Mouse (Mus musculus): ENCODE data around the gene Ifi27l2b.
"Not testable (repeated sequence)": the region's sequence is repeated elsewhere in the genome, so short reads cannot be mapped to it uniquely, and the experiment has no call there.

Ifi27l2b gene

GRCm38 (mm10) chr12:103457140-103457539 lies at the start of gene Ifi27l2b:
Ifi27l2b (minus strand) TSS chr12:103457223.
- DNase-seq, result no peak

GRCm38 (mm10) chr12:103504402-103504801 lies 47.4 kb upstream of the Ifi27l2b start:
- DNase-seq, result no peak

- no peak for DNase-seq
Measured at GRCm38 (mm10) chr12:103503300-103503699, 46.3 kb upstream of the Ifi27l2b start.

- DNase-seq, result no peak
Measured at GRCm38 (mm10) chr12:103499261-103499660, 42.2 kb upstream of the Ifi27l2b start.

- no peak for DNase-seq
Measured at GRCm38 (mm10) chr12:103498768-103499167, 41.7 kb upstream of the Ifi27l2b start.

GRCm38 (mm10) chr12:103494486-103494885 lies 37.5 kb upstream of the Ifi27l2b start:
- DNase-seq, result peak; percentile 53 to 73

GRCm38 (mm10) chr12:103492767-103493166 lies 35.7 kb upstream of the Ifi27l2b start:
- peak; percentile 67 to 88 for DNase-seq

- no peak for DNase-seq
Measured at GRCm38 (mm10) chr12:103491091-103491730, 34.2 kb upstream of the Ifi27l2b start.

- no peak for DNase-seq
Measured at GRCm38 (mm10) chr12:103487750-103488149, 30.7 kb upstream of the Ifi27l2b start.

GRCm38 (mm10) chr12:103487276-103487675 lies 30.3 kb upstream of the Ifi27l2b start:
- DNase-seq, result no peak

- DNase-seq, result no peak
Measured at GRCm38 (mm10) chr12:103486726-103487125, 29.7 kb upstream of the Ifi27l2b start.

GRCm38 (mm10) chr12:103484200-103484972 lies 27.4 kb upstream of the Ifi27l2b start:
- not testable (repeated sequence) for DNase-seq

GRCm38 (mm10) chr12:103482781-103483180 lies 25.8 kb upstream of the Ifi27l2b start:
- no peak for DNase-seq

- no peak for DNase-seq
Measured at GRCm38 (mm10) chr12:103481671-103482070, 24.6 kb upstream of the Ifi27l2b start.

GRCm38 (mm10) chr12:103477461-103478015 lies 20.5 kb upstream of the Ifi27l2b start:
- DNase-seq, result no peak

- no peak for DNase-seq
Measured at GRCm38 (mm10) chr12:103476779-103477389, 19.9 kb upstream of the Ifi27l2b start.

- DNase-seq, result no peak
Measured at GRCm38 (mm10) chr12:103474481-103474880, 17.5 kb upstream of the Ifi27l2b start.

- DNase-seq, result not testable (repeated sequence)
Measured at GRCm38 (mm10) chr12:103456727-103457126, 296 bp downstream of the Ifi27l2b start.

GRCm38 (mm10) chr12:103453361-103453760 lies 3.7 kb downstream of the Ifi27l2b start:
- no peak for DNase-seq

GRCm38 (mm10) chr12:103445060-103445459 lies 12.0 kb downstream of the Ifi27l2b start:
- DNase-seq, result no peak

GRCm38 (mm10) chr12:103444261-103444660 lies 12.8 kb downstream of the Ifi27l2b start:
- DNase-seq, result not testable (repeated sequence)

GRCm38 (mm10) chr12:103443524-103443923 lies 13.5 kb downstream of the Ifi27l2b start, which contains the start of gene Ifi27l2a:
Ifi27l2a (minus strand) TSS chr12:103443680.
- no peak for DNase-seq

GRCm38 (mm10) chr12:103437601-103438000 lies 19.4 kb downstream of the Ifi27l2b start:
- DNase-seq, result no peak
